Mouse (Mus musculus) brain, embryonic 14.5 days (tissue): Measurements from ENCODE around the gene B4galnt4.

ENCODE experiments used
- CTCF ChIP-seq: fragments of 200-500 bp; IDR thresholded peaks from 2 replicates; pipeline ENCODE4 v1.5.1; 2012; ENCODE audit warnings: inconsistent platforms, mild to moderate bottlenecking, moderate library complexity, borderline replicate concordance; ENCODE audit not compliant: insufficient read depth, insufficient read length; ENCODE audit errors: extremely low read depth
- POLR2A ChIP-seq: fragments of 200-500 bp; IDR thresholded peaks from 2 replicates; pipeline ENCODE4 v1.6.1; 2012; ENCODE audit warnings: mild to moderate bottlenecking, inconsistent platforms, borderline replicate concordance; ENCODE audit not compliant: poor library complexity, insufficient read depth, insufficient read length, severe bottlenecking; ENCODE audit errors: extremely low read depth

DNA sequence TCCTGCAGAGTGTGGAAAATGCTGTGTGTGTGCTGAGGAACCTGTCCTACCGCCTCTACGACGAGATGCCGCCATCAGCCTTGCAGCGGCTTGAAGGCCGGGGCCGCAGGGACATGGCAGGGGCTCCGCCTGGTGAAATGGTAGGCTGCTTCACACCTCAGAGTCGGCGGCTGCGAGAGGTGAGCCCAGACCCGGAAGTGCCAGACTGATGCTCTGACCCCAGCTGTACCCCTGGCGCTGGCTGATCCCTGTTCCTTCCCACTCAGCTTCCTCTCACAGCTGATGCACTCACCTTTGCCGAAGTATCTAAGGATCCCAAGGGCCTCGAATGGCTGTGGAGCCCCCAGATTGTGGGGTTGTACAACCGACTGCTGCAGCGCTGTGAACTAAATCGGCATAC, 27.6 kb downstream of the B4galnt4 start:
- TF ChIP-seq CTCF, result no peak
- no peak for TF ChIP-seq POLR2A
